Mouse (Mus musculus): ENCODE measurements around the gene Mrpl35.

DNA sequence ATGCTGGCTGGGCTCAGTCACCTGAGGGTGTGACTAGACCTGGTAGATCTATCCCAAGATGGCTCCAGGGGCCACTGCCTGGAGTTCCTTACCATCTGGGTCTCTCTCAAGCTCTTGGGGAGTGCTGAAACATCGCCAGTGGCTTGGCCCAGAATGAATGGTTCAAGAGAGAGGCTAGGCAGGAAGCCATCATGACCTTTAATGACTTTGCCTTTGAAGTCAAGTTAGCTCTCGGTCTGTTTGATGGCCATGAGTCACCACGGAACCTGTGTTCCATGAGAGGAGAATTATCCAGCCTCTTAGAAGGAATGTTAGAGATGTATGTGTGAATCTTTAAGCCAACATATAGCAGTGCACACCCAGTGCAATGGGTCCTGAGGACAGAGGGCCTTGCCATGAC is 27.4 kb downstream of the Mrpl35 start:
- no peak for TF ChIP-seq POLR2A (IDR thresholded peaks at IDR 0.05; ENCODE audit: low read depth, low read length)
- no peak for TF ChIP-seq CTCF (IDR thresholded peaks at IDR 0.05; ENCODE audit: extremely low read depth, insufficient read length, insufficient replicate concordance, low read depth, low read length)

Data from small intestine, adult 2 months (tissue).